Mouse (Mus musculus) frontal cortex, postnatal 36 days (tissue): ENCODE measurements at regions not wholly inside any gene's neighbourhood (a gene's known extent, or its start where the extent isn't known, plus 50 kb on each side); places are given as distances from the start of the nearest gene placed in this dataset.
A peak's percentile ranks its signal among the peaks of the same experiment; 100 is the strongest.
"Not testable (repeated sequence)": the region's sequence is repeated elsewhere in the genome, so short reads cannot be mapped to it uniquely, and the experiment has no call there.

ENCODE experiments used
- DNase-seq, 2 experiments: peaks; one replicate each; pipeline ENCODE4 v3.0.0; 2022; ENCODE audit warnings: low spot score in 2 of 2

- DNase-seq, result no peak
Observed at GRCm38 (mm10) chr16:12516834-12517685, 533.1 kb downstream of the Shisa9 start.

- no peak for DNase-seq
Observed at GRCm38 (mm10) chr16:12518264-12518663, 534.4 kb downstream of the Shisa9 start.

GRCm38 (mm10) chr16:12521711-12522476, 538.0 kb downstream of the Shisa9 start:
- peak in 1 of 2 experiments; percentile 3 for DNase-seq

- no peak for DNase-seq
Observed at GRCm38 (mm10) chr16:12548462-12548861, 561.0 kb upstream of the Ercc4 start.

GRCm38 (mm10) chr16:12588889-12589288, 520.6 kb upstream of the Ercc4 start:
- peak in 1 of 2 experiments; percentile 5 for DNase-seq

GRCm38 (mm10) chr16:12608259-12608658, 501.2 kb upstream of the Ercc4 start:
- DNase-seq, result no peak

GRCm38 (mm10) chr16:12611106-12611505, 498.4 kb upstream of the Ercc4 start:
- DNase-seq, result no peak

- no peak for DNase-seq
Observed at GRCm38 (mm10) chr16:12617781-12618180, 491.7 kb upstream of the Ercc4 start.

GRCm38 (mm10) chr16:12632533-12632932, 477.0 kb upstream of the Ercc4 start:
- no peak for DNase-seq

GRCm38 (mm10) chr16:12638971-12639640, 470.4 kb upstream of the Ercc4 start:
- peak; percentile 35 to 43 for DNase-seq

GRCm38 (mm10) chr16:12643053-12643452, 466.4 kb upstream of the Ercc4 start:
- DNase-seq, result no peak

GRCm38 (mm10) chr16:12644621-12645020, 464.9 kb upstream of the Ercc4 start:
- DNase-seq, result no peak

- no peak for DNase-seq
Observed at GRCm38 (mm10) chr16:12652180-12652579, 457.3 kb upstream of the Ercc4 start.

GRCm38 (mm10) chr16:12673656-12674055, 435.8 kb upstream of the Ercc4 start:
- not testable (repeated sequence) for DNase-seq

- DNase-seq, result peak; percentile 3 to 26
Observed at GRCm38 (mm10) chr16:12681474-12681873, 428.0 kb upstream of the Ercc4 start.

GRCm38 (mm10) chr16:12685816-12686215, 423.7 kb upstream of the Ercc4 start:
- DNase-seq, result no peak

GRCm38 (mm10) chr16:12691776-12692175, 417.7 kb upstream of the Ercc4 start:
- no peak for DNase-seq

GRCm38 (mm10) chr16:12692739-12693292, 416.7 kb upstream of the Ercc4 start:
- DNase-seq, result no peak

GRCm38 (mm10) chr16:12693346-12693745, 416.1 kb upstream of the Ercc4 start:
- no peak for DNase-seq

- DNase-seq, result no peak
Observed at GRCm38 (mm10) chr16:12694646-12695045, 414.8 kb upstream of the Ercc4 start.

GRCm38 (mm10) chr16:12696939-12697621, 412.4 kb upstream of the Ercc4 start:
- no peak for DNase-seq
